Mouse (Mus musculus): ENCODE measurements around the gene BC051142. TPM values are rescaled to one million over a fixed set of nuclear protein-coding genes. Genes with fewer than 3 reads are reported as not detected.
"Not testable (repeated sequence)": the region's sequence is repeated elsewhere in the genome, so short reads cannot be mapped to it uniquely, and the experiment has no call there.

The BC051142 gene
- polyA plus RNA-seq, 1 experiment from 2014 or later = 2.1 TPM

GRCm38 (mm10) chr17:34470491-34470890 is 71.9 kb downstream of the BC051142 start:
- DNase-seq (ENCODE audit: low spot score) (no peak), ATAC-seq (replicated peaks; ENCODE audit: low FRiP score) (no peak)
- WGBS = 96% methylated on average over 2 of the region's 2 CpGs
- Histone ChIP-seq H3K4me1 (replicated peaks; ENCODE audit: control insufficient read depth, insufficient read depth, low read length) (no peaks in the 10 kb centered on the region), H3K27ac (ENCODE audit: low read depth, low read length) (no peak overlapping the region), H3K4me3 (ENCODE audit: low read depth, low read length) (no peak overlapping the region), H3K27me3 (ENCODE audit: control insufficient read depth, insufficient read depth, low read length) (no peaks in the 10 kb centered on the region), H3K9me3 (ENCODE audit: control insufficient read depth, low read length) (no peaks in the 10 kb centered on the region), H3K4me2 (ENCODE audit: low read depth, low read length, severe bottlenecking) (no peak overlapping the region), H3K36me3 (ENCODE audit: control insufficient read depth, insufficient read depth, low read length) (no peaks in the 10 kb centered on the region), H3K9ac (ENCODE audit: low read length) (no peak overlapping the region)

DNA sequence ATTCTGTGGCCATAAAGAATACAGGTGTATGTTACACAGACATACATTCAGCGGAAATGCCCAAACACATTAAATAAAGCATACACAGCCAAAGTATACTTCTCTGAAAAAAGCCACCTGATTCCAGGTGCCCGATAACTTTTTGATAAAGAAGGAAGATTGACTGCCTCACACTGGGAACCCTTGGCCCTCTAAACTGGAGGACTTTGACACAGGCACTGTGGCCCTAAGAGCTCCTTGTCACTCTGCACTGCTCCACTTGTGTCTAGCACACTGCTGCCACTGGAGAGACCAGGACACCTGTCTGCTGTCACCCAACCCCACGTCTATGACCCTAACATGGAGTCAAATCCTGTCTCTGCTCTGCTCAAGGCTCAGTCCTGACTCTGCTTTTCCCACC is 76.4 kb downstream of the BC051142 start:
- H3K4me3 ChIP-seq (ENCODE audit: low read depth, low read length) = no peak overlapping the region
- ATAC-seq (replicated peaks; ENCODE audit: low FRiP score) = no peak
- H3K27ac ChIP-seq (ENCODE audit: low read depth, low read length) = no peak overlapping the region
- H3K4me2 ChIP-seq (ENCODE audit: low read depth, low read length, severe bottlenecking) = no peak overlapping the region
- no peaks in the 10 kb centered on the region for H3K36me3 ChIP-seq (ENCODE audit: control insufficient read depth, insufficient read depth, low read length)
- no peaks in the 10 kb centered on the region for H3K4me1 ChIP-seq (replicated peaks; ENCODE audit: control insufficient read depth, insufficient read depth, low read length)
- H3K9me3 ChIP-seq (ENCODE audit: control insufficient read depth, low read length) = no peaks in the 10 kb centered on the region
- H3K9ac ChIP-seq (ENCODE audit: low read length) = no peak overlapping the region
- H3K27me3 ChIP-seq (ENCODE audit: control insufficient read depth, insufficient read depth, low read length) = no peaks in the 10 kb centered on the region
- no peak for DNase-seq (ENCODE audit: low spot score)
- WGBS = 83% methylated on average over 3 of the region's 3 CpGs

DNA sequence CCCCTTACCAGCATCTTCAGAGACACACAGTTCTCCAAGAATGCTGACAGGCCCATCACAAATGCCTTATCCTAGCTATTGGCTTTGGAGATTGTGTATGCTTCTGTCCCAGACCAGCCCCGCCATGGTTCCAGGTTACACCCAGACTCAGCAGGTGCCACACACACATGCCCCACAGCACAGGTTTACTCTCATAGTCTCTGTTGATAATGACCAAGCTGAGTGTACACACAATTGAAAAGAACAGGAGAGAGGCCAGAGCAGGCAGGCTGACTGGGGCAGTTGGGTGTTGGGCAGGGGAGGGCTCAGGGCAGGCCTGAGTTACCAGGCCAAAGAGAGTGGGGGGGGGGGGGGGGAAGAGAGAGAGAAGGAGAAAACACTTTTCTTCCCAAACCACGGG is 77.8 kb downstream of the BC051142 start:
- Histone ChIP-seq H3K9me3 (ENCODE audit: control insufficient read depth, low read length) (no peaks in the 10 kb centered on the region), H3K27me3 (ENCODE audit: control insufficient read depth, insufficient read depth, low read length) (no peaks in the 10 kb centered on the region), H3K4me1 (replicated peaks; ENCODE audit: control insufficient read depth, insufficient read depth, low read length) (no peaks in the 10 kb centered on the region), H3K36me3 (ENCODE audit: control insufficient read depth, insufficient read depth, low read length) (no peaks in the 10 kb centered on the region), H3K4me3 (ENCODE audit: low read depth, low read length) (no peak overlapping the region), H3K4me2 (ENCODE audit: low read depth, low read length, severe bottlenecking) (no peak overlapping the region), H3K9ac (ENCODE audit: low read length) (no peak overlapping the region), H3K27ac (ENCODE audit: low read depth, low read length) (no peak overlapping the region)
- WGBS = 85% methylated on average over 1 of the region's 2 CpGs
- no peak for DNase-seq (ENCODE audit: low spot score)
- ATAC-seq (replicated peaks; ENCODE audit: low FRiP score) = no peak

DNA sequence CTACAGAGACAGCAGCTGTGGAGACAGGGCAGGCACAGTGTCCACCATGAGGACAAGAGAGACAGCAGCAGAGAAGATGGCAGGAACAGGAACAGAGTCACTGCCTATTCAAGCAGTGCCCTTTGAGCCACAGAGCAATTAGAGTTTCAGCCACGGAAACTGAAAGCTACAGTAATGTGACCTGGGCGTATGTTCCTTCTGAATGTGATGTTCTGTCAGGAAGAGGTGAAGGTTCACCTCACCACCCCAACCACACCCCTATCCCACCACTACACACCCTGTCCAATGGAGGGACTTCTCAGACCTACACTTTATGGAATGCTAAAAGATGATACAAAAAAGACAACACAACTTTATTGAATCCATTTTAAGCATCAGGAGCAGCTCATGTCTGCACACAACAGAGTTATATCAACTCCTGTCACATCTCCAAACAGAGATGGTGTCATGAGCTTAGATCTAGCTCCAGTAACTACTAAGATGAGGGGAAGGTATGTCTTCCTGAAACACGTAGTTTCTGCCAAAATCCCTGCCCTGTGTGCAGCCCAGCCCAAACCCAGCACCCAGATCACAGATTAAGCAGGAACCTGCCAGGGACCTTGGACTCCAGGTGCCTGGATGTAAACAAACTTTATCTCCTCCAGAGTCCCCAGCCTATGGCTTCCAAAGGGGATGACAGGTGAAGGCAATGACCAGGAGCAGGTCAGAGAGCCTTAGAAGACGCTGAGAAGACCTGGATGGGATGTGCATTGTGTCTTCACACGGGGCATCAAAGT is 78.8 kb downstream of the BC051142 start, which contains the start of gene Btnl4:
Gene Btnl4, minus strand, starts transcription at position 81 of the 776 bp plus-strand sequence.
- WGBS = 79% methylated on average over 4 of the region's 5 CpGs
- H3K4me2 ChIP-seq (ENCODE audit: low read depth, low read length, severe bottlenecking); H3K27ac ChIP-seq (ENCODE audit: low read depth, low read length); H3K9ac ChIP-seq (ENCODE audit: low read length); H3K36me3 ChIP-seq (ENCODE audit: control insufficient read depth, insufficient read depth, low read length); DNase-seq (ENCODE audit: low spot score); H3K27me3 ChIP-seq (ENCODE audit: control insufficient read depth, insufficient read depth, low read length); H3K4me3 ChIP-seq (ENCODE audit: low read depth, low read length); ATAC-seq (replicated peaks; ENCODE audit: low FRiP score); H3K9me3 ChIP-seq (ENCODE audit: control insufficient read depth, low read length); H3K4me1 ChIP-seq (replicated peaks; ENCODE audit: control insufficient read depth, insufficient read depth, low read length): not testable (repeated sequence)

GRCm38 (mm10) chr17:34492796-34493195 is 94.2 kb downstream of the BC051142 start:
- Histone ChIP-seq H3K9me3 (ENCODE audit: control insufficient read depth, low read length) (no peaks in the 10 kb centered on the region), H3K4me3 (ENCODE audit: low read depth, low read length) (no peak overlapping the region), H3K27ac (ENCODE audit: low read depth, low read length) (no peak overlapping the region), H3K4me2 (ENCODE audit: low read depth, low read length, severe bottlenecking) (no peak overlapping the region), H3K36me3 (ENCODE audit: control insufficient read depth, insufficient read depth, low read length) (no peaks in the 10 kb centered on the region), H3K9ac (ENCODE audit: low read length) (no peak overlapping the region), H3K4me1 (replicated peaks; ENCODE audit: control insufficient read depth, insufficient read depth, low read length) (no peaks in the 10 kb centered on the region), H3K27me3 (ENCODE audit: control insufficient read depth, insufficient read depth, low read length) (no peaks in the 10 kb centered on the region)
- DNase-seq (ENCODE audit: low spot score) (no peak), ATAC-seq (replicated peaks; ENCODE audit: low FRiP score) (no peak)

- WGBS = 91% methylated on average over 2 of the region's 2 CpGs
- H3K9ac ChIP-seq (ENCODE audit: low read length); H3K4me2 ChIP-seq (ENCODE audit: low read depth, low read length, severe bottlenecking); DNase-seq (ENCODE audit: low spot score); H3K36me3 ChIP-seq (ENCODE audit: control insufficient read depth, insufficient read depth, low read length); H3K27ac ChIP-seq (ENCODE audit: low read depth, low read length); H3K27me3 ChIP-seq (ENCODE audit: control insufficient read depth, insufficient read depth, low read length); ATAC-seq (replicated peaks; ENCODE audit: low FRiP score); H3K4me1 ChIP-seq (replicated peaks; ENCODE audit: control insufficient read depth, insufficient read depth, low read length); H3K9me3 ChIP-seq (ENCODE audit: control insufficient read depth, low read length); H3K4me3 ChIP-seq (ENCODE audit: low read depth, low read length): not testable (repeated sequence)
These were observed 96.5 kb downstream of the BC051142 start for GRCm38 (mm10) chr17:34495156-34495555.

DNA sequence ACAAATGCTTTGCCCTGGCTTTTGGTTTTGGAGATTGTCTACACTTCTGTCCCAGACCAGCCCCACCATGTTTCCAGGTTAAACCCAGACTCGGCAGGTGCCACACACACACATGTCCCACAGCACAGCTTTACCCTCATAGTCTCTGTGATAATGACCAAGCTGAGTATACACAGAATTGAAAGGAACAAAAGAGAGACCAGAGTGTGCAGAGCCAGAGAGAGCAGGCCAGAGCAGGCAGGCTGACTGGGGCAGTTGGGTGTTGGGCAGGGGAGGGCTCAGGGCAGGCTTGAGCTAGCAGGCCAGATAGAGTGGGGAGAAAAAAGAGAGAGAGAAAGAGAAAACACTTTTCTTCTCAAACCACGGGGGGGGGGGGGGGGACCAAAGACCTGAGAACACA is 97.9 kb downstream of the BC051142 start:
- DNase-seq (ENCODE audit: low spot score) (no peak), ATAC-seq (replicated peaks; ENCODE audit: low FRiP score) (no peak)
- no peaks in the 10 kb centered on the region for H3K36me3 ChIP-seq (ENCODE audit: control insufficient read depth, insufficient read depth, low read length)
- no peak overlapping the region for H3K27ac ChIP-seq (ENCODE audit: low read depth, low read length)
- no peak overlapping the region for H3K9ac ChIP-seq (ENCODE audit: low read length)
- H3K4me1 ChIP-seq (replicated peaks; ENCODE audit: control insufficient read depth, insufficient read depth, low read length) = no peaks in the 10 kb centered on the region
- H3K4me2 ChIP-seq (ENCODE audit: low read depth, low read length, severe bottlenecking) = no peak overlapping the region
- 78% methylated on average over 1 of the region's 2 CpGs for WGBS
- no peaks in the 10 kb centered on the region for H3K27me3 ChIP-seq (ENCODE audit: control insufficient read depth, insufficient read depth, low read length)
- no peak overlapping the region for H3K4me3 ChIP-seq (ENCODE audit: low read depth, low read length)
- H3K9me3 ChIP-seq (ENCODE audit: control insufficient read depth, low read length) = no peaks in the 10 kb centered on the region

GRCm38 (mm10) chr17:34497319-34497718 is 98.7 kb downstream of the BC051142 start:
- not testable (repeated sequence) for H3K9me3 ChIP-seq (ENCODE audit: control insufficient read depth, low read length)

GRCm38 (mm10) chr17:34497726-34498125 is 99.1 kb downstream of the BC051142 start:
- DNase-seq (ENCODE audit: low spot score); H3K4me1 ChIP-seq (replicated peaks; ENCODE audit: control insufficient read depth, insufficient read depth, low read length); H3K27me3 ChIP-seq (ENCODE audit: control insufficient read depth, insufficient read depth, low read length); H3K9ac ChIP-seq (ENCODE audit: low read length); H3K27ac ChIP-seq (ENCODE audit: low read depth, low read length); H3K36me3 ChIP-seq (ENCODE audit: control insufficient read depth, insufficient read depth, low read length); ATAC-seq (replicated peaks; ENCODE audit: low FRiP score); H3K4me3 ChIP-seq (ENCODE audit: low read depth, low read length); H3K4me2 ChIP-seq (ENCODE audit: low read depth, low read length, severe bottlenecking); H3K9me3 ChIP-seq (ENCODE audit: control insufficient read depth, low read length): not testable (repeated sequence)
- WGBS = 82% methylated on average over 1 of the region's 4 CpGs

More at GRCm38 (mm10) chr17:34497319-34497718, 98.7 kb downstream of the BC051142 start:
- WGBS = 88% methylated on average over 3 of the region's 3 CpGs
- H3K4me2 ChIP-seq (ENCODE audit: low read depth, low read length, severe bottlenecking); H3K27me3 ChIP-seq (ENCODE audit: control insufficient read depth, insufficient read depth, low read length); H3K4me3 ChIP-seq (ENCODE audit: low read depth, low read length); H3K9ac ChIP-seq (ENCODE audit: low read length); DNase-seq (ENCODE audit: low spot score); H3K36me3 ChIP-seq (ENCODE audit: control insufficient read depth, insufficient read depth, low read length); H3K4me1 ChIP-seq (replicated peaks; ENCODE audit: control insufficient read depth, insufficient read depth, low read length); H3K27ac ChIP-seq (ENCODE audit: low read depth, low read length); ATAC-seq (replicated peaks; ENCODE audit: low FRiP score): not testable (repeated sequence)

All from forebrain, embryonic 11.5 days (tissue).